Mouse (Mus musculus) T-cell, adult 66 days (primary cell): ENCODE data around the gene Arid1b. TPM values are rescaled to one million over a fixed set of nuclear protein-coding genes. Genes with fewer than 3 reads are reported as not detected.

Experiments used
- total RNA-seq, 2 experiments: library from RNA; stranded (reverse); gene quantifications; 3 replicates in 1 of 2; 4 replicates in 1 of 2; pipeline ENCODE4 v1.2.4; 2023

Gene Arid1b
- total RNA-seq: 100 to 1,000 TPM; 102 to 128 TPM

DNA sequence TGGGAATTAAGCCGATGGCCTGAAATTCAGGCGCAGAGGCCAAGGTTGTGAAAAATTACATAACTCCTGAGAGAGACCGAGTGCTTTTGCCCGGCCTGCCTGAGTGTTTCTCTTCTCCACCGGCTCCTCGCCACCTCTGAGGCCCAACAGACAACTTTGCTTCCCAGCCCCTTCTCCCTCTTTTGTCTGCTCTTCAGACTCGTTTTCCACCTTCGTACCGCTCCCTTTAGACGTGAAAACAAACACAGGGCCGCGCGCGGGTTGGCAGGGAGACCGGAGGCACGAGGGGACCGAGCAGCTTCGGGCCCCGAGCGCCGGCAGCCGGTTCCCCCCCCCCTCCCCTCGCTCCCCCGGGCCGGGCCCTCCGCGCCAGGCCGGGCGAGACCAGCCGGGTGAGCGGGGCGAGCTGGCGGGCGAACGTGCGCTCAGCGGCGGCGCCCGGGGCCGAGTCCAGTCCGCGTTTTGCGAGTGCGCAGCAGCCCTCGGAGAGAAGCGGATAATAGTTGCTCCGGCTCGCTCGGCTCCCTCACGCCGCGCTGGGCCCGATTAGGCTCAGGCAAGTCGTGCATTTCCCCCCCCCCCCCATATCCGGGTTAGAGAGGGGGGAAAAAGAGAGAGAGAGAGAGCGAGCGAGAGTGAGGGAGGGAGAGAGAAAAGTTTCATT, at the start of gene Arid1b:
Arid1b (plus strand) TSS at position 493 of the 664 bp plus-strand sequence.

